Mouse (Mus musculus) cerebellum, postnatal 25 days (tissue): ENCODE results near the gene Tmod2.
A peak's percentile ranks its signal among the peaks of the same experiment; 100 is the strongest.

Source experiments
- DNase-seq, 2 experiments: peaks; one replicate each; pipeline ENCODE4 v3.0.0; 2021; ENCODE audit warnings: mixed read lengths in 2 of 2

Gene Tmod2

GRCm38 (mm10) chr9:75600166-75600934 lies 10.8 kb downstream of the Tmod2 start:
- peak; percentile 59 to 63 for DNase-seq

GRCm38 (mm10) chr9:75599191-75599841 lies 11.8 kb downstream of the Tmod2 start:
- peak; percentile 44 to 68 for DNase-seq

GRCm38 (mm10) chr9:75597596-75597995 lies 13.5 kb downstream of the Tmod2 start:
- DNase-seq: no peak

- peak; percentile 21 to 28 for DNase-seq
Measured at GRCm38 (mm10) chr9:75597036-75597435, 14.1 kb downstream of the Tmod2 start.

GRCm38 (mm10) chr9:75593481-75593880 lies 17.6 kb downstream of the Tmod2 start:
- no peak for DNase-seq

- no peak for DNase-seq
Measured at GRCm38 (mm10) chr9:75589850-75590790, 21.0 kb downstream of the Tmod2 start.

GRCm38 (mm10) chr9:75581694-75582350 lies 29.3 kb downstream of the Tmod2 start:
- DNase-seq: no peak

GRCm38 (mm10) chr9:75579321-75579720 lies 31.8 kb downstream of the Tmod2 start:
- no peak for DNase-seq

GRCm38 (mm10) chr9:75571036-75571942 lies 39.8 kb downstream of the Tmod2 start:
- DNase-seq: no peak

- no peak for DNase-seq
Measured at GRCm38 (mm10) chr9:75568399-75568798, 42.7 kb downstream of the Tmod2 start.

GRCm38 (mm10) chr9:75564892-75565291 lies 46.2 kb downstream of the Tmod2 start:
- no peak for DNase-seq

GRCm38 (mm10) chr9:75563622-75564021 lies 47.5 kb downstream of the Tmod2 start:
- DNase-seq: no peak

- no peak for DNase-seq
Measured at GRCm38 (mm10) chr9:75563176-75563575, 47.9 kb downstream of the Tmod2 start.

GRCm38 (mm10) chr9:75561040-75561669 lies 50.0 kb downstream of the Tmod2 start:
- no peak for DNase-seq

GRCm38 (mm10) chr9:75560353-75560752 lies 50.8 kb downstream of the Tmod2 start:
- DNase-seq: no peak

- peak; percentile 94 to 97 for DNase-seq
Measured at GRCm38 (mm10) chr9:75559512-75560012, 51.6 kb downstream of the Tmod2 start, which contains the start of gene Tmod3. Gene Tmod3 (minus strand): TSS chr9:75559657.

- DNase-seq: no peak
Measured at GRCm38 (mm10) chr9:75558812-75559511, 52.2 kb downstream of the Tmod2 start.

GRCm38 (mm10) chr9:75558360-75558759 lies 52.8 kb downstream of the Tmod2 start:
- DNase-seq: no peak

- DNase-seq: no peak
Measured at GRCm38 (mm10) chr9:75553719-75554118, 57.4 kb downstream of the Tmod2 start.

GRCm38 (mm10) chr9:75551342-75551741 lies 59.8 kb downstream of the Tmod2 start:
- DNase-seq: peak; percentile 36 to 53
